Mouse (Mus musculus) midbrain, embryonic 11.5 days (tissue): ENCODE results near the gene 4930412O13Rik. TPM values are rescaled to one million over a fixed set of nuclear protein-coding genes. Genes with fewer than 3 reads are reported as not detected.

Source experiments
- ATAC-seq: fragments of 200-750 bp; cut with Nextera tagmentation; 2 replicates; pipeline ENCODE4 v1.8.0; 2017; ENCODE audit warnings: moderate TSS enrichment, moderate library complexity; ENCODE audit not compliant: low FRiP score
- DNase-seq: peaks from one replicate; pipeline ENCODE4 v3.0.0; 2015; ENCODE audit warnings: low spot score; ENCODE audit errors: missing footprints
- H3K27ac ChIP-seq: fragments of 300-500 bp; sonication (generic); 2 replicates; pipeline ENCODE4 v1.5.1; 2014; ENCODE audit warnings: low read depth, low read length
- H3K27me3 ChIP-seq: fragments of 300-500 bp; sonication (generic); 2 replicates; pipeline ENCODE4 v1.6.1; 2014; ENCODE audit warnings: mild to moderate bottlenecking, low read length, moderate library complexity, mixed read lengths; ENCODE audit not compliant: control insufficient read depth, insufficient read depth
- H3K36me3 ChIP-seq: fragments of 300-500 bp; sonication (generic); 2 replicates; pipeline ENCODE4 v1.6.1; 2014; ENCODE audit warnings: mild to moderate bottlenecking, low read length, moderate library complexity, mixed read lengths; ENCODE audit not compliant: control insufficient read depth, insufficient read depth
- H3K4me1 ChIP-seq: fragments of 300-500 bp; sonication (generic); 2 replicates; pipeline ENCODE4 v1.6.1; 2014; ENCODE audit warnings: low read length; ENCODE audit not compliant: control insufficient read depth, insufficient read depth
- H3K4me2 ChIP-seq: fragments of 300-500 bp; sonication (generic); 2 replicates; pipeline ENCODE4 v1.6.1; 2014; ENCODE audit warnings: mild to moderate bottlenecking, moderate library complexity
- H3K4me3 ChIP-seq: fragments of 300-500 bp; sonication (generic); 2 replicates; pipeline ENCODE4 v1.5.1; 2014; ENCODE audit warnings: low read depth, low read length
- H3K9ac ChIP-seq: fragments of 300-500 bp; sonication (generic); 2 replicates; pipeline ENCODE4 v1.6.1; 2014; ENCODE audit warnings: low read length
- H3K9me3 ChIP-seq: fragments of 300-500 bp; sonication (generic); 2 replicates; pipeline ENCODE4 v1.6.1; 2016; ENCODE audit warnings: low read length; ENCODE audit not compliant: control insufficient read depth
- WGBS: fragments of 180-500 bp; shearing (Covaris S2); extraction: QIAGEN DNeasy Blood & Tissue Kit; methylation state at CpG from one replicate; pipeline ENCODE4 v1.1.7; 2014; 5-methylcytosine and 5-hydroxymethylcytosine counted together
- polyA plus RNA-seq: library from polyadenylated mRNA; unstranded; fragments of >200 nt; fragmentation: Nextera tagmentation; extraction: Ambion mirVana; gene quantifications from 2 replicates; pipeline ENCODE4 v1.2.1, GENCODE M21; 2014

4930412O13Rik gene
- polyA plus RNA-seq, 1 experiment from 2014 or later = 0.20 TPM

DNA sequence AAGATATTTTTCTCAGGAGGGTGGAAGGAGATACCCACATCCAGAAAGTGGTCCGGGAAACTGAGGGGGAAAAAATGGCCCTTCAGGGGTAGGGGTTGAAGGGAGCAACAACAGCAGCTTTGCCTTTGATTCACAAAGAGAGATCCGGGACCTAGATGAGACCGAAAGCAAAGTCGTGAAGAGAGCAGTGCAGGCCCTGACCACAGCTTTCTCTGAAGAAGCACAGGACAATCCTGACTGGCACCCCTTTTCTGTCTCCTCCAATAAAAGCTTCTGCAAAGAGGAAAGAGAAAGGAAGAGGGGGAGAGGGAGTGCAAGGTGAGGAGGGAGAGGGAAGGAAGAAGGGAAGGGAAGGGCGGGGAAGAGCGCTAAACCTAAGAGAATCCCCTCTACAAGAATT lies 9.3 kb upstream of the 4930412O13Rik start:
- Histone ChIP-seq H3K4me3 (no peak overlapping the region), H3K9me3 (no peaks in the 10 kb centered on the region), H3K36me3 (no peaks in the 10 kb centered on the region), H3K9ac (no peak overlapping the region), H3K27ac (no peak overlapping the region), H3K27me3 (peaks cover 62% of the 10 kb centered on the region), H3K4me1 (peaks cover 13% of the 10 kb centered on the region; the same call in 1 of the 2 replicates), H3K4me2 (no peak overlapping the region)
- WGBS = 6% methylated on average over 6 of the region's 6 CpGs
- ATAC-seq (no peak), DNase-seq (no peak)

DNA sequence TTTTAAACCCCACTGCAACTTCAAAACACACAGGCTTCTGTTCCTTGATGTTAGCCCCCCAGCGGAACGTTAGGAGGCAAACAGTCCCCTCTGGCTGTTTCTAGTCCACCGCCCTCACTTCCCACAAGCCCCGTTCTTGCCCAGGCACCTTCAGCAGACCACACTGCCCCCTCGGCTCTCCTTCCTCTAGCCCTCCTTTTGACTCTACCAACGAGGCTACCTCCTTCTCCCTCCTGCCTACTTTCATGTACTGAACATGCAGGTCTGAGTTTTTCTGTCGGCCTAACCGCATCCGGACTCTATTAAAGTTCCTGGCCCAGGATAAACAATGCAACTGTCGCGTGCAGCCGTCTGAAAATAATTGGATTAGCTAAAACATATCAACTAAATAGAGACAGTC lies 8.4 kb upstream of the 4930412O13Rik start:
- H3K27ac ChIP-seq = no peak overlapping the region
- WGBS = under 1% methylated on average over 12 of the region's 12 CpGs
- H3K4me1 ChIP-seq = peaks cover 13% of the 10 kb centered on the region; the same call in 1 of the 2 replicates
- no peaks in the 10 kb centered on the region for H3K9me3 ChIP-seq
- ATAC-seq = peak; percentile 16; the same call in 1 of the 2 replicates
- no peak overlapping the region; the same call in 1 of the 2 replicates for H3K9ac ChIP-seq
- H3K4me2 ChIP-seq = peak overlapping the region; percentile 16
- H3K27me3 ChIP-seq = peaks cover 71% of the 10 kb centered on the region
- no peaks in the 10 kb centered on the region for H3K36me3 ChIP-seq
- DNase-seq = peak; percentile 90
- H3K4me3 ChIP-seq = peak overlapping the region; percentile 5; the same call in 1 of the 2 replicates

DNA sequence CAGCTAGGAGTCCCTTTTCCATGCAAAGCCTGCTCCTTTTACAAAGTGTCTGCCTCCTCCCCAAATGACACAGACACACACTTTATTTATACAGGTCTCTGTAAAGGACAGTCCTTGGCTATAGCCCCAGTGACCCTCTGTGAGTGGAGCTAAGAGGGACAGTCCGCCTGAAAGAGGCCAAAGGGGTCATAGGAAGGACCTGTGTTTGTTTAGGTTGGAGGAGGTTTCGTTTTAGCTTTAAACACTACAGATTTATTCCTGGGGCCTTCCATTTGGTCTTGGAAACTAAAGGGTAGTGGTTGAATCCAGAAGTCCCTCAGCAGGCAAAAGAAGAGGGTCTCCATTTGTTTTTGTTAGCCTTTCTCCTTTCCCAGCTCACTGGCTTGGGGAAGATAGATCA lies 7.3 kb upstream of the 4930412O13Rik start:
- H3K9me3 ChIP-seq = no peaks in the 10 kb centered on the region
- H3K4me3 ChIP-seq = peak overlapping the region; percentile 11
- H3K27me3 ChIP-seq = peaks cover 79% of the 10 kb centered on the region
- WGBS = 7% methylated on average over 2 of the region's 2 CpGs
- DNase-seq (peak; percentile 92), ATAC-seq (no peak)
- no peak overlapping the region for H3K27ac ChIP-seq
- H3K4me2 ChIP-seq = peak overlapping the region; percentile 20; the same call in 1 of the 2 replicates
- peaks cover 15% of the 10 kb centered on the region for H3K4me1 ChIP-seq
- H3K36me3 ChIP-seq = no peaks in the 10 kb centered on the region
- H3K9ac ChIP-seq = no peak overlapping the region

DNA sequence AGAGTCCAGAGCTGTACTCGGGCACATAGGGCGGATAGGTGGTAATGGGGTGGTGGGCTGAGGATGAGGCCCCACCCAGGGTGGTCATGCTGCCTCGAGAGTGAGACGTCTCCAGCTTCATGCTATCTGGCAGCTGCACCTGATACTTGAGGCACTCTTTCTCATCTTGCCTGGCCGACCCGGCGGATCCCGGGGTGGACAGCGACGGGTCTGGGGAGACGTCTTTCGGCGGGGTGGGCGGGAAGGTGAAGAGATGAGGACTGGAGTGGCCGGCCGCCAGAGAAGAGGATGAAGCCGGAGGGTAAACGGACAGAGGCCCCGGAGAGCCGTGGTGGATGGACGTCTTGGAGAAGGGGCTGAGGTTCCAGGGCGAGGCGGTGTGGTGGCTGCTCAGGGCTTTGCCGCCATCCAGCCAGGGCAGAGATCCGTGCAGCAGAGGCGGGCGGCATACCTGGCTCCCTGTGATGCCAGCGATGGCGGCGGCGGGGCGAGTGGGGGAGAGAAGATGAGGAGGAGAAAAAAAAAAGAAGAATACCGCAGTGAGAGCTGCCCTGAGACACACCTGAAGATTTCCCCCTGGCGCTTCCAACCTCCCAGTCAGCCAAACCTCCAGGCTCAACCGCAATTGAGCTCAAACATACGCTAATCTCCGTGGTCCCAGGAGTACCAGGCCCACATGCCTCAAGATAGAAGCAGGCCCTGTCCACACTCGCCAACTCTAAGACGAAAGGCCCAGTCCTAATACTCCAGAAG lies 6.4 kb upstream of the 4930412O13Rik start:
- H3K27me3 ChIP-seq = peaks cover 79% of the 10 kb centered on the region
- peak; percentile 90 for DNase-seq
- peak overlapping the region; percentile 25; the same call in 1 of the 2 replicates for H3K27ac ChIP-seq
- ATAC-seq = no peak
- peak overlapping the region; percentile 22 for H3K4me3 ChIP-seq
- peak overlapping the region; percentile 22; the same call in 1 of the 2 replicates for H3K4me2 ChIP-seq
- H3K4me1 ChIP-seq = peaks cover 15% of the 10 kb centered on the region
- peak overlapping the region; percentile 30 for H3K9ac ChIP-seq
- no peaks in the 10 kb centered on the region for H3K9me3 ChIP-seq
- no peaks in the 10 kb centered on the region for H3K36me3 ChIP-seq
- whole genome bisulfite sequencing = 2% methylated on average over 39 of the region's 39 CpGs

DNA sequence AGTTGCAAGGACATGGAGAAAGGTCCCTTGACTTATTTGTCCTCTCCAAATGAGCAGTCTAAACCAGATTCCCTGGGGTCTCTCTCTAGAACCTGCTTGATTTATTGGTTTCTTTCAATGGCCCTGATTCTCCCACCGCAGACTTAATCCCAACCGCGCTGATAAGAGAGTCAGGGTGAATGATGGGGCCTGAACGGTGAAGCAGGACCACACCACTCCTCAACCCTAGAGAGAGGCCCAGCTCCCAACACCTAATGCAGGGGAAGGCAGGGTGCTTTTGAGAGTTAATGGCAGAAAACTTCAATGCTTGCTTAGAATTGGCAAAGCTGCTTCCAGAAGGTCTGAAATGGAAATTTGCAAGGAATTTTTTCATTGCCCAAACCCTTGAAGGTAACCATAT lies 5.8 kb upstream of the 4930412O13Rik start:
- no peaks in the 10 kb centered on the region for H3K36me3 ChIP-seq
- DNase-seq = peak; percentile 95
- H3K9ac ChIP-seq = no peak overlapping the region; the same call in 1 of the 2 replicates
- ATAC-seq = no peak
- H3K4me2 ChIP-seq = peak overlapping the region; percentile 22; the same call in 1 of the 2 replicates
- H3K27me3 ChIP-seq = peaks cover 80% of the 10 kb centered on the region
- H3K4me1 ChIP-seq = peaks cover 15% of the 10 kb centered on the region
- no peaks in the 10 kb centered on the region for H3K9me3 ChIP-seq
- H3K4me3 ChIP-seq = peak overlapping the region; percentile 22
- WGBS = 2% methylated on average over 4 of the region's 4 CpGs
- no peak overlapping the region; the same call in 1 of the 2 replicates for H3K27ac ChIP-seq

DNA sequence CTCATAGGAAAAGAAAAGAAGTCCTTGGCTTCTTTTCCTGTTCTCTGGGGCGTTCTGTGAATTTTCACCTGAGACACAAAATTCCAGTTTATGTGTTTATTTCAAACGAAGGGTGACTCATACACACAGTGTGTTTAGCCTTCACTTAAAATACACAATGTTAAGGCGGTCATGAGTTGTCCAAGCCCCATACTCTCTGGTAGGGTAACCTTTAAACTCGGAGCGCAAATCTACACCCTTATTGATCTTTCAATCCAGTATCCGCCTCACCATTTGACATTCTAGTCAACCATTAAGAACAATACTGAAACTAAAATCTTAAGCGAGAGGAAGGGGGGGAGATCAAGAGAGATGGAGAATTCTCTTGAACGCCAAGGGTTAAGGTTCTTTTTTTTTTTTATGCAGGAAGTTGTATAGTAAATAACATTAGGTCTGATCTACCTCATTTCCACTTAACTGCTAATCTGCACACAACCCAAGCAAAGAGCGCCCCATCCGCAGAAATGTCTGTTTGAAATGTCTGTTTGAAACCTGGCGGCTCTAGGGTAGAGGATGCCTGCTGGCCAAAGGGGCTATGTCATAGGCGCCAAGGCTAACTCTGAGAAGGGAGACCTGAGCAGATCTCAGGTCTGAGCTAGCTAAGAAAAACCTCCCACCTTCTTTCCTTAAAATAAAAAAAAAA lies 5.2 kb upstream of the 4930412O13Rik start:
- WGBS = 4% methylated on average over 12 of the region's 12 CpGs
- no peak for ATAC-seq
- Histone ChIP-seq H3K4me1 (peaks cover 15% of the 10 kb centered on the region), H3K27me3 (peaks cover 85% of the 10 kb centered on the region), H3K9ac (no peak overlapping the region; the same call in 1 of the 2 replicates), H3K36me3 (no peaks in the 10 kb centered on the region), H3K9me3 (no peaks in the 10 kb centered on the region), H3K4me2 (no peak overlapping the region), H3K4me3 (peak overlapping the region; percentile 46; the same call in 1 of the 2 replicates), H3K27ac (no peak overlapping the region)
- DNase-seq = peak; percentile 92

DNA sequence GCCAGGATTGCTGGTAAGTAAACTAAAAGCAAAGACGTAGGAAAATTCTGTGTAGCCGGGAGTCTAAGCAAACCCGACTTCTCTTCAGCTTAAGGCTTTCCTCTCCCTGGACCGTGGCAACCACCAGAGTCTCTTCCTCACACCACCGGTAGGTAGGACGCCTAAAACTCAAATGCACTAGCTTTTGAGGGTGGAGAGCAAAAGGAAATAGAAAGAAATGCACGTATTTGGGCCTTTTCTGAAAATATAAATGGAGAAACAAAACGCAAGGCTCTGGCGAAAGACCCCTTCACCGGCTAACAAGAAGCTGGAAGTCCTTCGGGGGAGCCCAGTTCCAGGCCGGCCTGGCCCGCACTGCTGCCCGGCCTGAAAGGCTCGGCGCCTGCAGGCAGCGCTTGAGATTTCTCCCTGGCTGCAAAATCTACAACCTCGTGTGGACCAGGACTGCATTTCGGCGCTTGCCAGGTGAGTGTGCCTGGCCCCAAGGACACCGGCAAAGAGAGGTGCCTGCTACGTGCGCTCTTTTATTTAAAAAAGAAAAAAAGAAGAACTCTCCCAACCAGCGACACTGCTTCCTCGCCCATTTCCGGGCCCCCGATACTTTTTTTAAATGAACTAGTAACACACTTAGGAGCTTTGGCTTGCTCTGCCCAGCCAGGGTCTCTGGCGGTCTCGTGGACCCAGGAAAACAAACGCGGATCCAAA lies 4.3 kb upstream of the 4930412O13Rik start:
- peak overlapping the region; percentile 8; the same call in 1 of the 2 replicates for H3K4me2 ChIP-seq
- peaks cover 21% of the 10 kb centered on the region for H3K4me1 ChIP-seq

DNA sequence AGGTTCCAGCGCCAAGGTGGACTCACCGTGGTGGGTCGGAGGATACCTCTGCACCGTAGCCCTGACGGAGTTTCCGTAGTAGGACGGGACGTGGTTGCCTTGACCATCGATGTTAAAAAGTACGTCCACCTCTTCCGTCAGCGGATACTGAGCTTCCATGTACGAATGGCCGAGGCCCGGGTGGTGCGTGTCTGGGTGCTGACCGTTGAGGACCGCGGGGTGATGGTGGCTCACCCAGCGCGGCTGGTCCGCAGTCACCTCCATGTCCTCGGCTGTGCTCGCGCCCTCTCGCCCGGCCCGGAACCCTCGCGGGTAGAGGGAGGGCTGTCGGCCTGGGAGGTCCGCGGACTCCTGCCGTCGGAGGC lies 3.7 kb upstream of the 4930412O13Rik start:
- Histone ChIP-seq H3K4me1 (peaks cover 24% of the 10 kb centered on the region), H3K9ac (peak overlapping the region; percentile 52), H3K36me3 (no peaks in the 10 kb centered on the region), H3K9me3 (no peaks in the 10 kb centered on the region), H3K4me3 (peak overlapping the region; percentile 46), H3K27ac (peak overlapping the region; percentile 61; the same call in 1 of the 2 replicates), H3K27me3 (peaks cover 86% of the 10 kb centered on the region), H3K4me2 (peak overlapping the region; percentile 8; the same call in 1 of the 2 replicates)
- DNase-seq = peak; percentile 97
- WGBS = under 1% methylated on average over 35 of the region's 35 CpGs
- no peak for ATAC-seq

More for the DNA sequence above, 4.3 kb upstream of the 4930412O13Rik start:
- Histone ChIP-seq H3K27me3 (peaks cover 86% of the 10 kb centered on the region), H3K9ac (peak overlapping the region; percentile 52), H3K4me3 (peak overlapping the region; percentile 46), H3K36me3 (no peaks in the 10 kb centered on the region), H3K9me3 (no peaks in the 10 kb centered on the region), H3K27ac (peak overlapping the region; percentile 61; the same call in 1 of the 2 replicates)
- under 1% methylated on average over 31 of the region's 31 CpGs for WGBS
- ATAC-seq (no peak), DNase-seq (peak; percentile 97)
